Mouse (Mus musculus) cerebellum, postnatal 10 days (tissue): ENCODE measurements around the gene Gm48552.

Source experiments
- DNase-seq, 2 experiments: peaks; one replicate each; pipeline ENCODE4 v3.0.0; 2021; ENCODE audit warnings: mixed read lengths in 2 of 2

The Gm48552 gene

DNA sequence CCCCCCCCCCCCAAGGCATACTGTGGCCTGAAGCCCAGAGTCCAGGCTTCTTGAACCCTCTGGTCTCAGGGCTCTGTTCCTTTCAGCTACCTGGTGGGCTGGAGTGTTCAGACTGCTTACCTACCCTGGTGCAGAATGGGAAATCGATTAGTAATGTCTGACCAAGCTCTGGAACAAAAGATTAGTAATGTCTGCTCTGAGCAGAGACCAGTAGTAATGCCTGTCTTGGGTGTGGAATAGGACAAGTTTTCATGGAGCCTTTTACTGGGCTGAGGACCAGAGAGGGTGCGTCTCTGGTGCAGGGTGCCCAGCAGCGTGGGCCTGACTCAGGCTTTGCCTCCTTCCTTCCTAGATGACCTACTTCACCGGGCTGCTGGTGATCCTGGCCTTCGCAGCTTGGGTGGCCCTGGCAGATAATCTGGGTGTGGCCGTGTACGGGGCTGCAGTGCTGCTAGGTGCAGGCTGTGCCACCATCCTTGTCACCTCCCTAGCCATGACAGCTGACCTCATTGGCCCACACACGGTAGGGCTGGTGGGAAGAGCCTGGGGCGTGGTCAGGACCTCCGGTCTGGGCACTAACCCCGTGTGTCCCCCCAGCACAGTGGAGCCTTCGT is 26.4 kb upstream of the Gm48552 start:
- DNase-seq: no peak

- peak in 1 of 2 experiments; percentile 32 for DNase-seq
Observed at GRCm38 (mm10) chr10:81363436-81364346, 25.1 kb upstream of the Gm48552 start.

- peak; percentile 57 for DNase-seq
Observed at GRCm38 (mm10) chr10:81364666-81365065, 24.1 kb upstream of the Gm48552 start.

GRCm38 (mm10) chr10:81365073-81365472 is 23.7 kb upstream of the Gm48552 start:
- DNase-seq: peak in 1 of 2 experiments; percentile 56

DNA sequence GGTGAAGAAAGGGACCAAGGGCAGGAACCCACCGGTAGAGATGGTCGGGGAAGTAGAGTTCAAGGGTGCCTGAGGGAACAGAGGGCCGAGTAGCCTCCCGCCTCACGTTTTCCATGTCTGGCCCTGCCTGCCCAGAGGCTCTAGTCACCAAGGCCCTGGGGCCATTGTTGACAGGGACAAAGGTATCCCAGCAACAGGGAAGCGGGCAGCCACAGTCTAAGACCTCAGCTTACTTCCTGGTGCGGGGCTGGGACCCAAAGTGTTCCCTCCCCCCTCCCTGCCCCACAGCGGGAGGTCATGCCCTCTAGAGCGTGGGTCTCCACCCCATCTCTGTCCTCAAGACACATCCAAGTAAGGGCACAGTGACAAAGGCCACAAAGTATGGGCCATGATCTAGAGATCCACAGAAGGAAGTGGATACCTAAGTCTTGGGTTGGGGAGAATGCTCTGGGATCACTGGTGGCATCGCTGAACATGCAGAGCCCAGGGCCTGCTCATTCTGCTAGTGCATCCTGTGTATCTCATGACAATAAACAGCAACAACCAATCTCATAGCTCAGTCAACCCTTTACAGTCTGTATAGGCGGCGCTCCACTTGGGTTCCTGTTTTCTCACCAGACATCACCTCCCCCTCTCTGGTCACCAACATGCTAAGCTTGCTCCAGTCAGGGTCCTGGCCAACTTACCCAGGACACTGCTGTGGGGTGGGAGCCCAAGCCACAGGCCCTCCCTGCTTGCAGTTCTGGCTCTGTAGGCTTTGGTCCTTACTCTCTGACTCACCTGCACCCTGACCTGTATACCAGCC is 22.9 kb upstream of the Gm48552 start, which contains the start of gene 4930404N11Rik:
Gene 4930404N11Rik (minus strand): TSS at position 145 of the 805 bp plus-strand sequence.
- peak; percentile 37 to 38 for DNase-seq

GRCm38 (mm10) chr10:81366477-81367206 is 22.2 kb upstream of the Gm48552 start:
- DNase-seq: no peak

- peak; percentile 49 to 61 for DNase-seq
Observed at GRCm38 (mm10) chr10:81367207-81367495, 21.7 kb upstream of the Gm48552 start.

DNA sequence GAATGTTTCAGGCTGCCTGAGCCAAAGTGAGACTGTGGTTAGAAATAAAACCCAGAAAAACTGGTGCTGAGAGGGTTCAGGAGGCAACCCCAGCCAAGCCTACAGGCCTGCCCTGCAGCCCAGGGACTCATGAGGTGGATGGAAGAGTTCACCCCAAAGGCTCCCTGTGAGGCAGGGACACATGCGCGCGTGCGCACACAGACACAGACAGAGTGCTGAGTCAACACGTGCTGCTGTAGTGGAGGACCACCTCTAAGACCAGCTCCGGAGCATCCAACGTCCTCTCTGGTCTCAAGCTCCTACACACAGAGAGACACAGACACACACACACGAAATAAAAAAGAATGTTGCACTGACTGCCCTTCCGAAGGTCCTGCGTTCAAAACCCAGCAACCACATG is 13.5 kb upstream of the Gm48552 start:
- no peak for DNase-seq

DNA sequence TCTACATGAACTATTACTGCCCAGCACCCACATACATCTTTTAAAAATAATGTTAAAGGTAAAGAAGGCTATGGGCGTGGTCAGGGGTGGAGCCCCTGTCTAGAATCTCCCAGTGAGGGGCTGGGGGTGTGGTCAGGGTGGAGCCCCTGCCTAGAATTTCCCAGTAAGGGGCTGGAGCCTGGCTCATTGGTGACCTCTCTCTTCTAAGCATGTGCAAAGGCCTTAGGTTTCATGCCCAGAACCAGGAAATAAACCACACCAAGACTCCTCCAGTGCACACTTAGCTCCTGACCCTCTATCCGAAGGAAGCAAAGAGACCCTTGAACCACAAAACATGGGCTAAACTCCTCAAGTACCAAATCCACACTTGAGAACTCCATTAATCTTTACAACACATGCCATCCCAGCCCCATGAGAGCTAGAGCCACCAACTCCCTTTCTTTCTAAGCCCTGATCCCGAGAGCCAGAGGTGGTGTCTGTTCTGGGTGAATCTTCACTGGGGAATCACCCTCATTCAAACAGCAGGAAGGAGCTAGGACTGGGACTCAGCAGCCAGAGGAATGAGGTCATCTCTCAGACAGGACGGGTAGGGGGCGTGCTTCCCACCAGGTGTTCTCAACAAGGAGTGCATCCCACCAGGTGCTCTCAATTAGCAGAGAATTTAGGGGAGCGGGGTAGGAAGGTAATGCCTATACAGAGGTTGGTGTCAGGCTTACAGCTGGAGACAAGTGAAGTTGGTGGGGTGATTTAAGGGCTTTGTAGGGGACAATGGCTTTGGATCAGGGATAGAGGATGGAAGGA is 12.0 kb upstream of the Gm48552 start:
- DNase-seq: peak in 1 of 2 experiments; percentile 39

- DNase-seq: peak in 1 of 2 experiments; percentile 4
Observed at GRCm38 (mm10) chr10:81377362-81377664, 11.5 kb upstream of the Gm48552 start.

GRCm38 (mm10) chr10:81377793-81378552 is 10.8 kb upstream of the Gm48552 start, which contains the start of gene Fzr1:
Fzr1 (minus strand) TSS chr10:81378516.
- no peak for DNase-seq

DNA sequence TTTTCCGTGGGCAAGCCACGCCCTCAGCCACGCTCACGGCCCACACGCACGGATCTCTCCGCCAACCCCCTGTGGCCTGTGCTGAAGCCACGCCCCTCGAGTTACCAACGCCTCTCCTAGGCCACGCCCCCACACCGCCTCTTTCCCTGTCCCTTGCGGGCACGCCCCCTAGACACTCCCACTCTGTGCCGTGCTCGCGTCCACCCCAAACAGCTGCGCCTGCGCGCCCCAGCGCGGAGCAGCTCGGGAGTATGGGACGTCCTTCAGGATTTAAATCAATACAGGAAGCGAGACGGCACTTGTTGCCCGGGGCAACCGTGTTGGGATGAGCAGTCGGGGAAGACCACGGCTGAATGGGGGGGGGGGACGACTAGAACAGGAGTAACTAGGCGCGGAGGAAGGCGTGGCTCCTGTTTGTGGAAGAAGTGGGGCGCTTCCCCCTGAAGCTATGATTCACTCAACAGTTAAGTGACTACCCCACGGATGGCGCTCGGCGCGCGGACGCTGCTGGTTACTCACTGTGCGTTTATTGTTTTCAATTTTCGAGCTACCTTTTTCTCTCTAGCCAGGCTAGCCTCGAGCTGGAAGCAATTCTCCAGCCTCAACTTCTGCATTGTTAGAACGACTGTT is 10.1 kb upstream of the Gm48552 start:
- peak; percentile 100 for DNase-seq

GRCm38 (mm10) chr10:81379183-81379553 is 9.6 kb upstream of the Gm48552 start:
- DNase-seq: no peak

GRCm38 (mm10) chr10:81379809-81380378 is 8.9 kb upstream of the Gm48552 start:
- no peak for DNase-seq

GRCm38 (mm10) chr10:81382039-81382438 is 6.8 kb upstream of the Gm48552 start:
- peak in 1 of 2 experiments; percentile 52 for DNase-seq

- peak; percentile 100 for DNase-seq
Observed at GRCm38 (mm10) chr10:81383802-81384604, 4.8 kb upstream of the Gm48552 start, which contains the start of the genes Dohh and Gm48551. Dohh (plus strand) TSS chr10:81384428. Gm48551 (plus strand) TSS chr10:81384466.

DNA sequence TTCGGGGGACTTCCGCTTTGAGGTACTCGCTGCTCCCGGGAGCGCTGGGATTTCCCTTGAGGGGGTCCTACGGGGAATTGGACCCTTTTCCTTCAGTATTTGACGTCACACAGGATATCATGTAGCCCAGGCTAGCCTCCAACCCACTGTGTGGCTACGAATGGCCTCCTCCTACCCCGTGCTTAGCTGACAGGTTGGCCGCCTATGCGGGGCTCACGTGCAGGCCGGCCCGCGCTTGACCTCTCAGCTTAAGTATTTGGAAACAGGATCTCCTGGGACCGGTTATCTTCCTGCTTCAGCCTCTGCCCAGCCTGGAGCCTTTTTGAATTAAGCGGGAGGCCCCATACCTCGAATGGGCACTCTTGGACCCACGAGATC is 4.2 kb upstream of the Gm48552 start:
- no peak for DNase-seq

DNA sequence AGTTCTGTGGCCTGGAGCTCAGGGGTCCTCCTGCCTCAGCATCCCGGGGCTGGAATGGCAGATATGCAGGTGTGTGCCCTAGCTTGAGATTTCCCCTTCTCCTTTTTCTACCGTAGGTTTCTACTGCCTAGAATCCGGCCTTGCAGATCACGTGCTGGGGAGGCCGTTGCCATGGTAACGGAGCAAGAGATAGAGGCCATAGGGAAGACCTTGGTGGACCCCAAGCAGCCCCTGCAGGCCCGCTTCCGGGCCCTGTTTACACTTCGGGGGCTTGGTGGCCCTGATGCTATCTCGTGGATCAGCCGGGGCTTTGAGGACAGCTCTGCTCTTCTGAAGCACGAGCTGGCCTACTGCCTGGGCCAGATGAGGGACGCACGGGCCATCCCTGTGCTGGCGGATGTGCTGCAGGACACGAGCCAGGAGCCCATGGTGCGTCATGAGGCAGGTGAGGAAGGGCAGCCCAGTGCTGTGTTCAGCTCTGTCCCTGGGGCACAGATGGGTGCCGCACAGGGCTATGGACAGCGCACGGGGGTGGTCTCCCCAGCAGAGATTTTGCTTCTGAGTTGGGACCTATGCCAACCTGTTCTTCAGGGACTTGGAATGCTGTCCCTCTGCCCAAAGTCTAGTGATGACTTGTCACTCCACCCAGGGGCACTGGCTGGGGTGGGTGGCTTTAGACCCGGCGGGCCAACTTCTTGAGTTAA is 3.0 kb upstream of the Gm48552 start:
- peak; percentile 13 to 55 for DNase-seq

DNA sequence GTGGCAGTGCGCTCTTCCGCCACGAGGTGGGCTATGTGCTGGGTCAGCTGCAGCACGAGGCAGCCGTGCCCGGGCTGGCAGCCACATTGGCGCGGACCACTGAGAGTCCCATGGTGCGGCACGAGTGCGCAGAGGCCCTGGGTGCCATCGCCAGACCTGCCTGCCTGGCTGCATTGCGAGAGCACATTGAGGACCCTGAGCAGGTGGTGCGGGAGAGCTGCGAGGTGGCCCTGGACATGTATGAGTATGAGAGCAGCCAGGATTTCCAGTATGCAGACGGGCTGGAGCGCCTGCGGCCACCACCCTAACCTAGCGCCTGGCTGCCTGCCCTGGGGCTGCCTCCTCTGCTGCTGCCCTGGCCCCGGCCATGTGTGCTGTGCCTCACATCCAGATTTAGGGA is 1.1 kb upstream of the Gm48552 start:
- peak; percentile 66 for DNase-seq
